Comparison of ENCODE assay signal across 8 mouse cellular contexts in the genomic region with DNA sequence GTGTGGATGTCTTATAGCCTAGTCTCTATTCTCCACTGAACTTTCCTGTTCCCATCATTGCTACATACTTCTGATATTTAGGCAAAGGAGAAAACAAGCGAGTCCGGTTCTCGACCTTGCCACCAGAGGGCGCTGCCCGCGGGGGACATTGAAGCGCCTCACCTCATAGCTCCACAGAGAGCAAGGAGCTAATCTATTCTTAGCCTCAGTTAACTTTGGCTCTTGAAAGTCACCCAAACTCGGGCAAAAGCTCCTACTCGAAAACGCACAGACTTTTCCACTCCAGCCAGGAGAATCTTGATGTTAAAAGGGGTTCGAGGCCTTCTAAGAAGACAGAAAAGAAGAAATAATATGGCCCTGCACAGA. TPM values are rescaled to one million over a fixed set of nuclear protein-coding genes. Genes with fewer than 3 reads are reported as not detected.
DNase-seq lines count a peak whose midpoint lies in the region; ATAC-seq lines count a peak whose summit lies in the region.

No protein-coding gene starts in this region.

- H3K9me3 ChIP-seq in hindbrain, embryonic 11.5 days (ENCODE audit: control insufficient read depth, low read length): no peaks in the 10 kb centered on the region

- H3K27ac ChIP-seq in hindbrain, embryonic 11.5 days (ENCODE audit: low read depth, low read length): no peak overlapping the region

- 0 out of 2 replicates have a peak overlapping the region, but pooled peaks have one; percentile 71 for H3K9ac ChIP-seq in hindbrain, embryonic 11.5 days (ENCODE audit: low read depth, low read length)

- 0% methylated on average over 11 of the region's 11 CpGs for WGBS in hindbrain, embryonic 11.5 days

- peak; percentile 64 for ATAC-seq in frontal cortex, adult (ENCODE audit: low TSS enrichment)
- peak; percentile 55; the same call in 1 of the 2 replicates for ATAC-seq in hindbrain, embryonic 11.5 days (ENCODE audit: low FRiP score)

- H3K4me2 ChIP-seq in hindbrain, embryonic 11.5 days (replicated peaks; ENCODE audit: low read depth, low read length): peak overlapping the region; percentile 88

- H3K4me3 ChIP-seq in hindbrain, embryonic 11.5 days (ENCODE audit: low read depth, low read length): peak overlapping the region; percentile 51

- no peaks in the 10 kb centered on the region for H3K36me3 ChIP-seq in hindbrain, embryonic 11.5 days (ENCODE audit: control insufficient read depth, insufficient read depth, low read length)

- DNase-seq in MN1 (ENCODE audit: low spot score): peak; percentile 84
- peak; percentile 93 for DNase-seq in cerebellum, adult 9-10 months
- DNase-seq in hindbrain, embryonic 11.5 days (ENCODE audit: low spot score): peak; percentile 90
- DNase-seq in layer of hippocampus, postnatal 10 days (ENCODE audit: low spot score in 2 of 2): peak; percentile 82 to 86
- DNase-seq in lung, postnatal 25 days (ENCODE audit: low spot score): peak; percentile 84
- DNase-seq in retina, embryonic 14.5 days (ENCODE audit: low spot score): peak; percentile 91
- DNase-seq in thymus, postnatal 36 days: peak; percentile 82 to 86

- peaks cover 2% of the 10 kb centered on the region; the same call in 1 of the 2 replicates for H3K4me1 ChIP-seq in hindbrain, embryonic 11.5 days (replicated peaks; ENCODE audit: control insufficient read depth, insufficient read depth, low read length)

- H3K27me3 ChIP-seq in hindbrain, embryonic 11.5 days (ENCODE audit: control insufficient read depth, insufficient read depth, low read length): no peaks in the 10 kb centered on the region

RNA-seq across cellular contexts. Expression of a gene that starts 0.4 kb away (rescaled TPM):
- 14.7 and 18.5 TPM in 2 replicates for polyA plus RNA-seq in hindbrain, embryonic 11.5 days (2014; fragmentation: Nextera tagmentation; extraction: Ambion mirVana)
- 10 to 100 TPM; 17.6 to 19.7 TPM for total RNA-seq in layer of hippocampus, postnatal 10 days (2021)

RNA-seq across cellular contexts. Expression of a gene that starts 45.2 kb away (rescaled TPM):
- 1.6 and 1.9 TPM in 2 replicates for polyA plus RNA-seq in hindbrain, embryonic 11.5 days (2014; fragmentation: Nextera tagmentation; extraction: Ambion mirVana)
- 1 to 10 TPM; 1.3 to 1.8 TPM for total RNA-seq in layer of hippocampus, postnatal 10 days (2021)
